Mouse (Mus musculus) ovary, adult 2 months (tissue): ENCODE measurements around the gene Htt. TPM values are rescaled to one million over a fixed set of nuclear protein-coding genes. Genes with fewer than 3 reads are reported as not detected.

Source experiments
- polyA plus RNA-seq: library from polyadenylated mRNA; depleted of rRNA; stranded (reverse); fragments of >200 nt; gene quantifications from 2 replicates; pipeline ENCODE4 v1.2.3, GENCODE M21; 2012; rRNA removed

Htt gene
- 16.2 and 16.9 TPM in 2 replicates for polyA plus RNA-seq

DNA sequence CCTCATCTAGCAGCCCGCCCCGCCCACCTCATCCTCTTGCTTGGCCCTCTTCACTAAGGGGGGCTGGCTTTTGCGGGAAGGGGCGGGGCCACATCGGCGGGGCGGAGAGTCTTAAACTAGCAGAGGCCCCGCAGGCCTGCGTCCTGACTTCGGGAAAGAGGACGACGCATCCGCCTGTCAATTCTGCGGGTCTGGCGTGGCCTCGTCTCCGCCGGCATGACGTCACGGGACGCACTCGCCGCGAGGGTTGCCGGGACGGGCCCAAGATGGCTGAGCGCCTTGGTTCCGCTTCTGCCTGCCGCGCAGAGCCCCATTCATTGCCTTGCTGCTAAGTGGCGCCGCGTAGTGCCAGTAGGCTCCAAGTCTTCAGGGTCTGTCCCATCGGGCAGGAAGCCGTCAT is at the start of gene Htt:
Htt (plus strand) TSS at position 232 of the 400 bp plus-strand sequence.

DNA sequence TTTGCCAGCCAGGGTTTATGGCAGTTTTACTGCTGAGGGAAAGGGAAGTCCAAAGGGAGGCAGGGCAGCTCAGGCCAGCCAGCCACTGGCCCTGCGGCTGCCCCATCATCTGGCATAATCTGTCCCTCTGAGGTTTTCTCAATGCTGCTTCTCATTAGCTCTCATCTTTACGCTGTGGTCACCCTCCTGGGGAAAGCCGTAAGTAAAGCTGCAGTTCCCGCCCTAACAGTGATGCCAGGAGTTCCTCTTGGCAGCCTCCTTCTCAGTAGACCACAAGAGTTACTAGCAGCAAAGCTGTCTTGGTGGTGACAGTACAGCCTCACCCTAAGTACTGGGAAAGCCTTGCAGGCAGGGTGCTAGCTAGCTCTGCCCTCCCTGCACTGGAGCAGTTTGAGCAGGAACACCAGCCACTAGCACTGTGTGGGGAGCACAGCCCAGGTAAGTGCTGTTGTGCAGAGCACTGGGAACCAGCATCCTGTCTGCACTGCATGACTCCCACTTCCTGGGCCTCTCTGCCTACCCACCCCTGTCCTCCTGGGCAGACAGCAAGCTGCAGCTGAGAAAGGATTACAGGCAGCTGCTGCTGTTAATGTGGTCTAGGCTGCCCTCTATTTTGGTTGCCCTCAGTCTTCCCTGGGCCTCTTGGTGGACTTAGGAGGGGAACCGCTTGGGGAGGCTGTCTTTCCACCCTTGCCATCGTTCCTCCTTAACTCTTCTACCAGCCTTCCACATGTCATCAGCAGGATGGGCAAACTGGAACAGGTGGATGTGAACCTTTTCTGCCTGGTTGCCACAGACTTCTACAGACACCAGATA is 146.6 kb downstream of the Htt start, which contains the start of gene Msantd1:
Msantd1 (plus strand) TSS at position 103 of the 816 bp plus-strand sequence.

DNA sequence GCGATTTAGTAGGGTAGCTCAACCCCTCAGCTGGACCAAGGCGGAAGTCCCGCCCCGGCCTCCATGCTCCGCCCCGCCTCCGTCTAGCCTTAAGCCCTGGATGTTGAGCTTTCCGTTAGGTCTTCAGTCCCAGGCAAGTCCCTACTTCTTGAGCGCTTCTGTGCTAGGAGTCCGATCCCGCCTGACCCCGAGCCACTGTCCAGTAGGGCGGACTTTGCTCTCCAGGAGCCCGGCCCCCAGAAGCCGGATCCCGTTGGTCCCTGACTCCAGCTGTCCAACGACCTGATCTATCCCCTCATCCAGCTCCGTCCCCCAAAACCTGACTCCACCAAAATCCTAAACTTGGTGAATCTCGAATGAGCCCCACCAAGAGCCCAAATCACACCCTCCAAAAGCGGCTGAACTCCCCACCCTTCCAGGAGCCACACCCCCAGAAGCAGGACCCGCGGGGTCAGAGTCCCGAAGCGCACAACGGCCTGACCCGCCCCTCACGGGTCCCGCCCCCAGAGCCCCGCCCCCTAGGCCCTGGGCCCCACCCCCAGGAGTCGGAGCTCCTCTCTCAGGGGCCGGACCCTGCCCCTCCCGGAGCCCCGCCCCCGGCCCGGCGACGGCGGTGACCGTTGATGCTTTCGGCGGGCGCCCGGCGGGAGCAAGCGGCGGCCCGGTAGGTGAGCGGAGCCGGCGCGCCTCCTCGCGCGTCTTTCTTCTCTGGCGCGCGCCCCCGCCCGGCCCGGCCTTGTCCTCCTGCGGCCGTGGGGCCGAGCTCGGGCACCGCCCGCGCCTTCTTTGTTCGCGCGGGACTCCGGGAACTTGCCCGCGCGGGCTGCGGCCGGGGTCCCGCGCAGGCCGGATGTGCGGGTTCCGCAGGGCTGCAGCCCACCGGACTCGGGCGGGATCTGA is 187.6 kb downstream of the Htt start, which contains the start of gene Rgs12:
Rgs12 (plus strand) TSS at position 585 of the 900 bp plus-strand sequence.

Other genes starting within 250 kb of the Htt start
- gene Tnip2, start 247.7 kb upstream of the Htt start, polyA plus RNA-seq: 37.5 and 65.6 TPM in 2 replicates
- gene Sh3bp2, start 235.9 kb upstream of the Htt start, polyA plus RNA-seq: 17.6 and 20.9 TPM in 2 replicates
- 195 and 216 TPM in 2 replicates for gene Add1, start 188.1 kb upstream of the Htt start, polyA plus RNA-seq
- gene Mfsd10, start 124.5 kb upstream of the Htt start, polyA plus RNA-seq: 333 and 335 TPM in 2 replicates
- 13.8 and 16.1 TPM in 2 replicates for gene Nop14, start 101.6 kb upstream of the Htt start, polyA plus RNA-seq
- gene Grk4, start 101.4 kb upstream of the Htt start, polyA plus RNA-seq: 2.0 and 3.4 TPM in 2 replicates
- gene Msantd1, start 146.3 kb downstream of the Htt start, polyA plus RNA-seq: 7.4 and 8.9 TPM in 2 replicates
- 47.2 and 74.1 TPM in 2 replicates for gene Rgs12, start 187.7 kb downstream of the Htt start, polyA plus RNA-seq